Mouse (Mus musculus): ENCODE measurements around the gene Mknk1. TPM values are rescaled to one million over a fixed set of nuclear protein-coding genes. Genes with fewer than 3 reads are reported as not detected.

Gene Mknk1
- total RNA-seq, 4 experiments from 2014 or later, result 34.9 to 45.5 (median 39.6) TPM

GRCm38 (mm10) chr4:115890553-115890952, 51.6 kb downstream of the Mknk1 start, which contains the start of gene 6430628N08Rik:
Gene 6430628N08Rik (plus strand): TSS chr4:115890665.
- no peak for DNase-seq (ENCODE audit: low spot score in 2 of 2)

- DNase-seq (ENCODE audit: low spot score in 2 of 2), result no peak
These were observed 55.3 kb downstream of the Mknk1 start for GRCm38 (mm10) chr4:115894281-115894680.

GRCm38 (mm10) chr4:115897901-115898631, 59.1 kb downstream of the Mknk1 start:
- no peak for DNase-seq (ENCODE audit: low spot score in 2 of 2)

- peak; percentile 48 to 60 for DNase-seq (ENCODE audit: low spot score in 2 of 2)
These were observed 63.8 kb downstream of the Mknk1 start for GRCm38 (mm10) chr4:115902816-115903215.

GRCm38 (mm10) chr4:115904375-115904774, 65.4 kb downstream of the Mknk1 start:
- DNase-seq (ENCODE audit: low spot score in 2 of 2), result no peak

- no peak for DNase-seq (ENCODE audit: low spot score in 2 of 2)
These were observed 66.7 kb downstream of the Mknk1 start for GRCm38 (mm10) chr4:115905701-115906100.

- no peak for DNase-seq (ENCODE audit: low spot score in 2 of 2)
These were observed 67.8 kb downstream of the Mknk1 start for GRCm38 (mm10) chr4:115906791-115907190.

GRCm38 (mm10) chr4:115907994-115908393, 69.0 kb downstream of the Mknk1 start:
- no peak for DNase-seq (ENCODE audit: low spot score in 2 of 2)

GRCm38 (mm10) chr4:115908641-115909040, 69.6 kb downstream of the Mknk1 start:
- DNase-seq (ENCODE audit: low spot score in 2 of 2), result no peak

GRCm38 (mm10) chr4:115911586-115911985, 72.6 kb downstream of the Mknk1 start:
- DNase-seq (ENCODE audit: low spot score in 2 of 2), result no peak

- DNase-seq (ENCODE audit: low spot score in 2 of 2), result no peak
These were observed 80.9 kb downstream of the Mknk1 start for GRCm38 (mm10) chr4:115919911-115920310.

GRCm38 (mm10) chr4:115922688-115923087, 83.7 kb downstream of the Mknk1 start:
- no peak for DNase-seq (ENCODE audit: low spot score in 2 of 2)

- no peak for DNase-seq (ENCODE audit: low spot score in 2 of 2)
These were observed 84.4 kb downstream of the Mknk1 start for GRCm38 (mm10) chr4:115923262-115923880.

- DNase-seq (ENCODE audit: low spot score in 2 of 2), result no peak
These were observed 88.6 kb downstream of the Mknk1 start for GRCm38 (mm10) chr4:115927637-115928036.

Other genes with a start within 250 kb of the Mknk1 start
- not detected for gene Cyp4a32, start 238.2 kb upstream of the Mknk1 start, total RNA-seq (2022)
- 1 to 10 TPM; 1.7 to 2.8 (median 2.3) TPM for gene Cyp4b1, start 191.5 kb upstream of the Mknk1 start, total RNA-seq (2022)
- 10 to 100 TPM; 57.1 to 59.7 (median 57.6) TPM for gene Efcab14, start 101.5 kb upstream of the Mknk1 start, total RNA-seq (2022)
- 1 to 10 TPM in 1 of 4 experiments, under 1 TPM in 2, not detected in 1; 0.48 to 1.0 (median 0.95) TPM for gene Tex38, start 58.2 kb upstream of the Mknk1 start, total RNA-seq (2022)
- gene Atpaf1, start 54.4 kb upstream of the Mknk1 start, total RNA-seq (2022), result 10 to 100 TPM; 77.6 to 82.8 (median 81.9) TPM
- 1 to 10 TPM; 5.0 to 7.3 (median 6.1) TPM for gene Mob3c, start 11.1 kb upstream of the Mknk1 start, total RNA-seq (2022)
- under 1 TPM in 3 of 4 experiments, not detected in 1; 0.21 to 0.53 (median 0.35) TPM for gene Kncn, start 45.2 kb downstream of the Mknk1 start, total RNA-seq (2022)
- gene 6430628N08Rik, start 51.5 kb downstream of the Mknk1 start, total RNA-seq (2022), result under 1 TPM; 0.38 to 0.56 (median 0.54) TPM
- gene Dmbx1, start 100.7 kb downstream of the Mknk1 start, total RNA-seq (2022), result under 1 TPM in 2 of 4 experiments, not detected in 2; 0.09 to 0.36 TPM
- 10 to 100 TPM; 77.3 to 81.9 (median 80.2) TPM for gene Faah, start 178.7 kb downstream of the Mknk1 start, total RNA-seq (2022)
- 10 to 100 TPM in 2 of 4 experiments, 1 to 10 TPM in 2; 9.0 to 11.5 (median 10.6) TPM for gene Nsun4, start 214.7 kb downstream of the Mknk1 start, total RNA-seq (2022)
- gene Uqcrh, start 235.9 kb downstream of the Mknk1 start, total RNA-seq (2022), result 100 to 1,000 TPM; 402 to 442 (median 412) TPM
- gene Lrrc41, start 236.1 kb downstream of the Mknk1 start, total RNA-seq (2022), result 10 to 100 TPM; 45.2 to 53.2 (median 50.0) TPM